Mouse (Mus musculus) hindbrain, postnatal 0 days (tissue): ENCODE data around the gene Wnt2b. TPM values are rescaled to one million over a fixed set of nuclear protein-coding genes. Genes with fewer than 3 reads are reported as not detected.

Experiments used
- ATAC-seq: fragments of 200-750 bp; cut with Nextera tagmentation; 2 replicates; pipeline ENCODE4 v1.8.0; 2017; ENCODE audit warnings: mild to moderate bottlenecking, moderate TSS enrichment, moderate library complexity
- DNase-seq: peaks from one replicate; pipeline ENCODE4 v3.0.0-alpha.2; 2015; ENCODE audit warnings: low spot score
- H3K27ac ChIP-seq: fragments of 300-500 bp; sonication (generic); 2 replicates; pipeline ENCODE4 v1.5.1; 2014; ENCODE audit warnings: mild to moderate bottlenecking
- H3K27me3 ChIP-seq: fragments of 300-500 bp; sonication (generic); 2 replicates; pipeline ENCODE4 v1.6.1; 2014; ENCODE audit warnings: low read length, mixed read lengths; ENCODE audit not compliant: insufficient read depth
- H3K36me3 ChIP-seq: fragments of 300-500 bp; sonication (generic); 2 replicates; pipeline ENCODE4 v1.6.1; 2014; ENCODE audit warnings: low read length, mixed read lengths; ENCODE audit not compliant: insufficient read depth
- H3K4me1 ChIP-seq: fragments of 300-500 bp; sonication (generic); 2 replicates; pipeline ENCODE4 v1.6.1; 2014; ENCODE audit warnings: antibody characterized with exemption, low read length, mixed read lengths; ENCODE audit not compliant: insufficient read depth
- H3K4me2 ChIP-seq: fragments of 300-500 bp; sonication (generic); 2 replicates; pipeline ENCODE4 v1.6.1; 2014; ENCODE audit warnings: low read depth, mild to moderate bottlenecking, low read length, moderate library complexity, mixed read lengths
- H3K4me3 ChIP-seq: fragments of 300-500 bp; sonication (generic); 2 replicates; pipeline ENCODE4 v1.5.1; 2014; ENCODE audit warnings: low read length
- H3K9ac ChIP-seq: fragments of 300-500 bp; sonication (generic); replicated peaks from 2 replicates; pipeline ENCODE4 v1.6.1; 2014; ENCODE audit warnings: mild to moderate bottlenecking, low read length, moderate library complexity, mixed read lengths
- H3K9me3 ChIP-seq: fragments of 300-500 bp; sonication (generic); 2 replicates; pipeline ENCODE4 v1.6.1; 2016; ENCODE audit warnings: low read length, mixed read lengths
- CTCF ChIP-seq: IDR thresholded peaks from 2 replicates; pipeline ENCODE4 v1.5.1; 2016; ENCODE audit warnings: antibody characterized with exemption, control low read depth, low read depth
- WGBS: fragments of 180-500 bp; shearing (Covaris S2); extraction: QIAGEN DNeasy Blood & Tissue Kit; methylation state at CpG from one replicate; pipeline ENCODE4 v1.1.7; 2014; 5-methylcytosine and 5-hydroxymethylcytosine counted together
- polyA plus RNA-seq: library from polyadenylated mRNA; unstranded; fragments of >200 nt; fragmentation: Nextera tagmentation; extraction: Ambion mirVana; gene quantifications from 2 replicates; pipeline ENCODE4 v1.2.1, GENCODE M21; 2015
- total RNA-seq: library from RNA; depleted of rRNA; stranded (reverse); fragments of >200 nt; gene quantifications from 2 replicates; pipeline ENCODE4 v1.2.3, GENCODE M21; 2014

Wnt2b gene
- total and polyA plus RNA-seq, 2 experiments from 2014 or later, result 0.56 to 3.2 TPM

DNA sequence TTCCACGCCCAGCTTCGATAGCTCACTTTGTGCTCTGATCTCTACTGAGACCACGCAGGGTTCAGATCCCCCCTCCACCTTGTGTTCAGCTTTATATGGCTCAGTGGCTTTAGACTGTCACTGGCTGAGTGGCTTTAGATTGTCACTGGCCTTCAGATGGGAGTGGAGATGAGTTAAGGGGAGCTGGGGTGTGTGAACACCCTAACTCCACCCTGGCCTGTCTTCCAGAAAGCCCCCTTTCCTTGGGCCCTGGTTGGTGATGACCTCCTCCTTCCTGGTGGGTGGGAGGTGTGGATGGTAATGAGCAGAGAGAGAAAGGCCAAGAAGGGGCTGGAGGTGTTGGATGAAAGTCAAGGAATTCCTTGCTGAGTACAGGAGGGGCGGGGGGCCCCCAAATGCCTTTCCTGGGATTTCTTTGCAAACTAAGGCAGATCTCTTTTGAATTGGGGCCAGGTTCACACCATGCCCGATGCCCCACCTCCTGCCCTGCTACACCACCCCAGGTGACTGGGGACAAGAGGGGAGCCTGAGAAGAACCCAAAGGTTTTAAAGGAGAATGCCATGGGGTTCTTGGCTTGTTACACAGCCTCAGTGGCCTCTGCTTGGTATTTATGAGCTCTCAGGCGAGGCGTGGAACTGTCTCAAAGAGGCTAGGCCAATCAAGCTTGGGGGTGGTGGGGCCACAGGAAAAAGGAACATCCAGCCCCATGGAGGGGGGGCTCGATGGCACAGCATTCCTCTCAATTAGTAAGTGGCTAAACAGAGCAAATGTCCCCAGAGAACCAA, 3.5 kb upstream of the Wnt2b start:
- Histone ChIP-seq H3K36me3 (no peaks in the 10 kb centered on the region), H3K27me3 (peaks cover 12% of the 10 kb centered on the region; the same call in 1 of the 2 replicates), H3K4me1 (no peaks in the 10 kb centered on the region), H3K9me3 (no peaks in the 10 kb centered on the region), H3K4me3 (no peak overlapping the region), H3K9ac (no peak overlapping the region), H3K27ac (no peak overlapping the region), H3K4me2 (no peak overlapping the region)
- no peak for TF ChIP-seq CTCF
- 67% methylated on average over 8 of the region's 8 CpGs for WGBS
- ATAC-seq (no peak), DNase-seq (no peak)

DNA sequence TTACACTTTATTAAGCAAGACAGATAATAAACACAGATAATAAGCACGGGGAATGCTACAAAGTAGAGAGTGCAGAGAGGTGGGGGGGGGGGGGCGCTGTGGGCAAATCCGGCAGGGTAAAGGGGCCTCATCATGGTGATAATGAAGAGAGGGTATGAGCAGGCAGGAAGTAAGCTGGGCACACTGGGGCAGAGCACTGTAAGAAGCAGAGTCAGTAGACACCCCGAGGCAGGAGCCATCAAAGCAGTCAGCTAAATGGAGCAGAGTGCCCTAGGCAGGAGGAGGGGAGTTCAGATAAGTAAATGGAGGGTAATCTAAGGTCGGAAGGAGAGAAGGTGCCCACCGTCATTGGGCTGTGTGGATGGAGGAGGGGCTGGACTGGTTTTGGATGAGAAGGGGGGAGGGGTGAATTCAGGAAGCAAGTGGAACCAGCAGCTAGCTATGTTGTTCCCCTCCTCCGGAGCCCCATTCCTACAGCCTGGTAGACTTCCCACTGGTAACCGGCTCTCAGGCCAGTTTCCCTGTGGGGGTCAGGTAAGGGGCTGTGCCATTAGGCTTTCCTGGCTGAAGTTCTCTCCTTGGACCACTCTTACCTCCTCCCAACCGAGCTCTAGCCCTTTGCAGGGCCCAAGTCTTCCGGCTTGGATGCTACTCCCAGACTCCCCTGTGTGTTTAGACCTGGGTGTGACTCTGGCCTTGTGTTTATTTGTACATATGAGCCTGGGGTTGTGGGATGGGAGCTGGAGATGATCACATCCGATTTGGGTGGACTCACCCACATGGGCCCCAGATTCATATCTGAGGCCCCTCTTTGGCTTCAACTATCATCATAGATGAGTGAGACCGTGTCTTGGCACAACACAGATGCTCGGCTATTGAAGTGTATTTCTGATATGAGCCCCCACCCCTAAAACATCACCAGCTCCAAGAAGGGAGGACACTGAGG, 1.9 kb upstream of the Wnt2b start:
- Histone ChIP-seq H3K9ac (no peak overlapping the region), H3K4me1 (no peaks in the 10 kb centered on the region), H3K27me3 (peaks cover 12% of the 10 kb centered on the region; the same call in 1 of the 2 replicates), H3K4me3 (no peak overlapping the region), H3K9me3 (no peaks in the 10 kb centered on the region), H3K36me3 (no peaks in the 10 kb centered on the region), H3K27ac (no peak overlapping the region), H3K4me2 (no peak overlapping the region)
- DNase-seq (no peak), ATAC-seq (no peak)
- WGBS, result 33% methylated on average over 13 of the region's 13 CpGs
- TF ChIP-seq CTCF, result no peak

DNA sequence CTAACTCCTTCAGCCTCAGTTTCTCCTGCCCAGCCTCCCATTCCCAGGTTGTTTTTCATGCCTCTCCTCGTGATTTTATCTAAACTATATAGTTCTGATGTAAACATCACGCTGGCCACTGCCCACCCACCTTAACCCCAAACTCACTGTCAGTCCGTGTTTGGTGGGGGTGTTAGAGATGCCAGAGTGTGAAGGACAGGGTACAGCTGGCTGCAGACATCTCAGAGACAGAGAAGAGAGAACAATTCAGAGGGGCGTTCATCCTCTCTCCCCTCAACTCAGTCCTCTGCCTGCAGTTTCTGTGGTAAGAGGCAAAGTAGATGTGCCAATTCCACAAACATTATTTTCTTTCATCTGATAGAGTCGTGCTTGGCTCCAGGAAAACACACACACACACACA, 1.1 kb upstream of the Wnt2b start:
- Histone ChIP-seq H3K4me3 (no peak overlapping the region), H3K9ac (no peak overlapping the region), H3K27me3 (peaks cover 12% of the 10 kb centered on the region; the same call in 1 of the 2 replicates), H3K27ac (no peak overlapping the region), H3K36me3 (no peaks in the 10 kb centered on the region), H3K4me2 (no peak overlapping the region), H3K4me1 (no peaks in the 10 kb centered on the region), H3K9me3 (no peaks in the 10 kb centered on the region)
- 15% methylated on average over 5 of the region's 5 CpGs for WGBS
- TF ChIP-seq CTCF, result no peak
- no peak for DNase-seq
- no peak for ATAC-seq

DNA sequence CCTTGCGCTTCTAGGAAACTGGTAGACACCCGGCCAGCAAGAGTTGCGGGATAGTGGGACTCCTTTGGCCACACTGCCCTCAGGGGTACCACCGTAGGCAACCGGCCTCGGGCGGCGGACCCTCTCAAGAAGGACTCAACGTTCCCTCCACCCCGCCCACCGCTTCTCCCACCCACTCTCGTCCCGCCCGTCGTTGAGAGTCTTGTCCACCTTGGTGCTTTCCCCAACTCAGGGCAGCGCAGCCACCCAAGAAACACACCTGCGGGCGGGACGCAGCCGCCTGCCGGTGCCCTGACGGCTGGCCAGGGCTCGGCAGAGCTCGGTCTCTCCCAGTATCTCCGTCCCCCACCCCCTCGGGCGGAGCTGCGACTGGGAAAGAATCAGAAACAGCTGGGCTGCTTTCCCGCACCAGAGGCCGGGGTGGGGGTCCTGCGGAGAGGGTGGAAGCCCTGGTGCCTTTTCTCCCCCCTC, 455 bp upstream of the Wnt2b start:
- under 1% methylated on average over 30 of the region's 31 CpGs for WGBS
- no peaks in the 10 kb centered on the region for H3K36me3 ChIP-seq
- peak overlapping the region; percentile 59 for H3K4me2 ChIP-seq
- H3K9ac ChIP-seq, result peak overlapping the region; percentile 45
- no peak for ATAC-seq
- H3K27ac ChIP-seq, result no peak overlapping the region
- TF ChIP-seq CTCF, result no peak
- peaks cover 12% of the 10 kb centered on the region; the same call in 1 of the 2 replicates for H3K27me3 ChIP-seq
- H3K9me3 ChIP-seq, result no peaks in the 10 kb centered on the region
- H3K4me3 ChIP-seq, result peak overlapping the region; percentile 52
- H3K4me1 ChIP-seq, result no peaks in the 10 kb centered on the region
- DNase-seq, result no peak

DNA sequence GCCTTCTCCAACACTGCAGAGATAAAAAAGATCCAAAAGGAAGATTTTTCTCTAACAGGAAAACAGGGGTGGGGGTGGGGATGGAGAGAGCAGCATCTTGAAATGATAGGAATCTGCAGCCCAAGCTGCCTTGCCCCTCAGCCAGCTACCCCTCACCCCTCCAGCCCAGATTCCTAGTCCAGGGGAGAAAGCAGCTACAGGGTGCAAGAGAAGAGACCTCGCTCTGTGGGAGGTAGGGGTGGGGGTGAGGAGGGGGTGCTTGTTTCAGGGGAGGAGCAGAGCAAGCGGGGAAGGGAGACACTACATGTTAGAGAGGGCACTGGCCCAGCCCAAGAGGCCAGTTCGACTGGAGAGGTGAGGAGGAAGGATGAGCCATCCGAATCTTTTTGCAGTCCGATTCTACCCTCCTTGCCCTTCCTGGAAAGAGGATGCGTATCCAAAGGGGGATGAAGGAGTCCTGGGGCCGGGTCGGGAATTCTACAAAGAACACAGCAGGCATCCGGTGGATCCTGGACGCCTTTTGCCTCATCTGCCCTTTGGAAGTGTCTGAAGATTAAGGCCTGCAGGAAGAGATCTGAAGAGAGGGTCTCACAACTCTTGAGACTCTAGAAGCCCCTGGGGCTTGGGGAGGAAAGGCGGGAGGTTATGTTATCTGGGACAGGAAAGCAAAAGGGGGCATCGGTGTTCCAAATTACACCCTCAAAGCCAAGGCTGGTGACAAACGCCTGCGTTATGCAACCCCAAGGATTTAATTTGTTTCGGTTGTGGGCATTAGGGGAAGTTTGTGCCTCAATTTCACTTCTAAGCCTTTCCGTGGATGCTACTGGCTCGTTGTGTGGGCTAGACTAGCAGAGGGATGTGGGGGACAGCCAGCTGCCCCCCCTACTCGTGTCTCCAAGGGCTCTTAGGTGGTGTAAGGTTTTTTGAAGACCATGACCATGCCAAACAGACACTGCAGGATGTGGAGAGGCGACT, 1.4 kb downstream of the Wnt2b start:
- DNase-seq, result no peak
- 12% methylated on average over 19 of the region's 19 CpGs for WGBS
- no peaks in the 10 kb centered on the region for H3K9me3 ChIP-seq
- H3K4me1 ChIP-seq, result no peaks in the 10 kb centered on the region
- no peak for ATAC-seq
- no peak overlapping the region for H3K4me3 ChIP-seq
- H3K4me2 ChIP-seq, result peak overlapping the region; percentile 59; the same call in 1 of the 2 replicates
- no peak overlapping the region for H3K9ac ChIP-seq
- TF ChIP-seq CTCF, result no peak
- peaks cover 12% of the 10 kb centered on the region; the same call in 1 of the 2 replicates for H3K27me3 ChIP-seq
- no peak overlapping the region for H3K27ac ChIP-seq
- H3K36me3 ChIP-seq, result no peaks in the 10 kb centered on the region
